Mouse (Mus musculus) embryonic fibroblast, embryonic 13.5 days (primary cell): ENCODE measurements around the gene Cers5.

Experiments
- CTCF ChIP-seq: IDR thresholded peaks from 2 replicates; pipeline ENCODE4 v1.5.1; 2011; ENCODE audit warnings: mild to moderate bottlenecking, control low read depth, low read length, moderate library complexity, borderline replicate concordance; ENCODE audit not compliant: insufficient read depth
- POLR2A ChIP-seq: IDR thresholded peaks from 2 replicates; pipeline ENCODE4 v1.6.1; 2011; ENCODE audit warnings: low read depth, mild to moderate bottlenecking, control low read depth, low read length, moderate library complexity

GRCm38 (mm10) chr15:99727525-99727924, 45.2 kb downstream of the Cers5 start:
- no peak for TF ChIP-seq POLR2A
- TF ChIP-seq CTCF = no peak
